Mouse (Mus musculus): Measurements from ENCODE around the gene Igf2bp2. TPM values are rescaled to one million over a fixed set of nuclear protein-coding genes. Genes with fewer than 3 reads are reported as not detected.

The Igf2bp2 gene
- total RNA-seq, 1 experiment: 24.3 TPM

DNA sequence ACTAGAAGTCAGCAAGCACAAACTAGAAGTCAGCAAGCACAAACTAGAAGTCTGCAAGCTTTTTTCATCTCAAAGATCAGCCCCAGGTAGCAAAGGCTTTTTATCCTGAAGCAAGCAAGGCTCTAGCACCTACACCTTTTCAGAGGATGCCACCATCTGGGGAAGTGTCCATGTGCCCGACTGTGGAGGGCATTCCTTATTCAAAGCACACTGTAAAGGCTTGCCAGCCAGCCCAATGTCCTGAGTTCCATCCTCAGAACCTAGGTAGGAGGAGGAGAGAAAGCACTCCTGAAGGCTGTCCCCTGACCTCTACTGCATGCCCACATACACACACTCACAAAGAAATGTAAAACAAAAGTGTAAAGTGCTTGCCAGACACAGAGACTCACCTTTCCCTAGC, 16.0 kb downstream of the Igf2bp2 start:
- no peak overlapping the region for H3K9ac ChIP-seq (ENCODE audit: insufficient read depth, low read depth, low read length, poor library complexity, severe bottlenecking)

DNA sequence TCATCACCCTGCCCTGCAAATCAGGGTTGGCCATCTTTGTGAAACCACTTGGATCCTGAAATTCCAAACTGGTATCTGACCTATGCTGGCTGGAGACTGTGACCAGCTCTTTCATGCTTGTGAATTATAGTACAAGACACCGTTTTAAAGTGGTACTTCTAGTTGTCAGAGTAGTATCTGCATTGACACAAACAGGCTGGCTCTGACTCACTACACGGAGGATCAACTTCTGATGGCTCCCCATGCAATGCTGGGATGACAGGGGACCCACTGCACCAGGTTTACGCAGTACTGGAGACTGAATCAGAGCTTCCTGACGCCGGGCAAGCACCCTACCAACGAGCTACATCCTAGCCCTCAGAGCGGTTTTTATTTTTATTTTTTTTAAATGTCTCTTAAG, 17.0 kb downstream of the Igf2bp2 start:
- H3K4me3 ChIP-seq (ENCODE audit: insufficient read depth in 1 of 2, low read depth in 1 of 2, low read length in 2 of 2, poor library complexity in 1 of 2, severe bottlenecking in 1 of 2): no peak overlapping the region
- H3K9me3 ChIP-seq (ENCODE audit: control insufficient read depth, insufficient read depth, low read depth, low read length): no peaks in the 10 kb centered on the region
- H3K27ac ChIP-seq (ENCODE audit: insufficient read depth, low read depth, low read length, poor library complexity, severe bottlenecking): no peak overlapping the region
- H3K9ac ChIP-seq (ENCODE audit: insufficient read depth, low read depth, low read length, poor library complexity, severe bottlenecking): no peak overlapping the region
- H3K4me1 ChIP-seq (ENCODE audit: control insufficient read depth in 2 of 2, insufficient read depth in 2 of 2, low read length in 2 of 2, poor library complexity in 1 of 2): peaks cover 2 to 12% of the 10 kb centered on the region in 2 experiments; a peak in 1 of 4 replicates
- TF ChIP-seq MAFK (IDR thresholded peaks at IDR 0.05; ENCODE audit: insufficient read depth, low read depth, low read length) (no peak), ZC3H11A (IDR thresholded peaks at IDR 0.05; ENCODE audit: borderline replicate concordance, low read depth, low read length) (no peak), ZNF384 (IDR thresholded peaks at IDR 0.05; ENCODE audit: low read depth, low read length) (no peak), HCFC1 (IDR thresholded peaks at IDR 0.05; ENCODE audit: borderline replicate concordance, insufficient read depth, low read length) (no peak), CHD2 (IDR thresholded peaks at IDR 0.05; ENCODE audit: low read depth, low read length) (no peak)
- in situ Hi-C loops (cut with MboI; ENCODE audit: low sequenced_read_pairs in 2 of 2, unreplicated experiment in 2 of 2): no loop called here
- H3K36me3 ChIP-seq (ENCODE audit: control insufficient read depth, insufficient read depth, low read length, poor library complexity, severe bottlenecking): no peaks in the 10 kb centered on the region; the same call in 1 of the 2 replicates
- no peak for DNase-seq (ENCODE audit: low read depth, low spot score)

More for the DNA sequence above, 16.0 kb downstream of the Igf2bp2 start:
- H3K4me3 ChIP-seq (ENCODE audit: insufficient read depth in 1 of 2, low read depth in 1 of 2, low read length in 2 of 2, poor library complexity in 1 of 2, severe bottlenecking in 1 of 2): no peak overlapping the region
- in situ Hi-C loops (cut with MboI; ENCODE audit: low sequenced_read_pairs in 2 of 2, unreplicated experiment in 2 of 2): no loop called here
- no peak for TF ChIP-seq ZC3H11A (IDR thresholded peaks at IDR 0.05; ENCODE audit: borderline replicate concordance, low read depth, low read length)
- TF ChIP-seq MAFK (IDR thresholded peaks at IDR 0.05; ENCODE audit: insufficient read depth, low read depth, low read length): no peak
- TF ChIP-seq ZNF384 (IDR thresholded peaks at IDR 0.05; ENCODE audit: low read depth, low read length): no peak
- TF ChIP-seq CHD2 (IDR thresholded peaks at IDR 0.05; ENCODE audit: low read depth, low read length): no peak
- no peak for TF ChIP-seq HCFC1 (IDR thresholded peaks at IDR 0.05; ENCODE audit: borderline replicate concordance, insufficient read depth, low read length)
- no peak overlapping the region for H3K27ac ChIP-seq (ENCODE audit: insufficient read depth, low read depth, low read length, poor library complexity, severe bottlenecking)
- peaks cover 9 to 14% of the 10 kb centered on the region in 2 experiments; a peak in 2 of 4 replicates for H3K4me1 ChIP-seq (ENCODE audit: control insufficient read depth in 2 of 2, insufficient read depth in 2 of 2, low read length in 2 of 2, poor library complexity in 1 of 2)
- no peaks in the 10 kb centered on the region for H3K9me3 ChIP-seq (ENCODE audit: control insufficient read depth, insufficient read depth, low read depth, low read length)
- no peaks in the 10 kb centered on the region; the same call in 1 of the 2 replicates for H3K36me3 ChIP-seq (ENCODE audit: control insufficient read depth, insufficient read depth, low read length, poor library complexity, severe bottlenecking)
- no peak for DNase-seq (ENCODE audit: low read depth, low spot score)

DNA sequence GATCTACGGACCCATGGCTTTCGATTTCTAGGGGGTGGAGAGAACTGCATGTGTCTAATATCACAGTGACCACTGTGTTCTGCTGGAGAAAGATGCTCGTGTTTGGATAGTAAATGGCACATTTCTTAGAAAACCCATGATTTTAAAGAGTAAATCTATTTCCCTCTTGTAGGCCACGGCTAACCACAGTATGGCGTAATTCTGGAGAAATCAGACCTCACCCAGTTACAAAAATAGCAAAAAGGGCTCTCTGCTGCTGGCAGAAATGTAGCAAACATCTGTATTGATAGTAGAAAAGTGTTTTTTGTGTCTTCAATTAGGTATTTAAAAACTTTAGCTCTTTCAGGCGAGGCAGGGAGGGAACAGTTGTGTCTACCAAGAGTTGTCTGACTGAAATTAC, 18.6 kb downstream of the Igf2bp2 start:
- in situ Hi-C loops (cut with MboI; ENCODE audit: low sequenced_read_pairs in 2 of 2, unreplicated experiment in 2 of 2): no loop called here

DNA sequence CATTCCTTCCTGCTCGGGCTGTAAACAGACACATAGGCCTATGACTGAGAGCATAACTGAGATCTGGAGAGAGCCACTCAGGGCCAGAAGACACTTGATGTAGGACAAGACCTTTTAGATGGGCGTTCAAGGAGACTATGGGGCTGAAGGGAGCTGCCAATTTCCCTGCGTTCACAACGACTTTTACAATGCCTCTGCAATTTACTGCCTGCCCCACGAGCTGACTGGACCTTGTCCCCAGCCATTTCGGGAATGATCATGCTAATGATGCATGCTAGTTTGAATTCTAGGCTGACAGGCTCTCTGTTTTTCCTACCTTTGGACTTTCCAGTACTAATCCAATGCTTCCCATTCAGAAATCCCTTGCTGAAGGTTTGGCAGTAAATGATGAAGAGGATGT, 22.2 kb downstream of the Igf2bp2 start:
- no peak for DNase-seq (ENCODE audit: low read depth, low spot score)
- no peaks in the 10 kb centered on the region for H3K9me3 ChIP-seq (ENCODE audit: control insufficient read depth, insufficient read depth, low read depth, low read length)
- H3K4me3 ChIP-seq (ENCODE audit: insufficient read depth in 1 of 2, low read depth in 1 of 2, low read length in 2 of 2, poor library complexity in 1 of 2, severe bottlenecking in 1 of 2): no peak overlapping the region
- TF ChIP-seq CHD2 (IDR thresholded peaks at IDR 0.05; ENCODE audit: low read depth, low read length) (no peak), HCFC1 (IDR thresholded peaks at IDR 0.05; ENCODE audit: borderline replicate concordance, insufficient read depth, low read length) (no peak), ZC3H11A (IDR thresholded peaks at IDR 0.05; ENCODE audit: borderline replicate concordance, low read depth, low read length) (no peak), ZNF384 (IDR thresholded peaks at IDR 0.05; ENCODE audit: low read depth, low read length) (no peak), MAFK (IDR thresholded peaks at IDR 0.05; ENCODE audit: insufficient read depth, low read depth, low read length) (no peak)
- H3K4me1 ChIP-seq (ENCODE audit: control insufficient read depth in 2 of 2, insufficient read depth in 2 of 2, low read length in 2 of 2, poor library complexity in 1 of 2): peaks cover 9 to 25% of the 10 kb centered on the region in 2 experiments
- in situ Hi-C loops (cut with MboI; ENCODE audit: low sequenced_read_pairs in 2 of 2, unreplicated experiment in 2 of 2): no loop called here
- no peak overlapping the region for H3K9ac ChIP-seq (ENCODE audit: insufficient read depth, low read depth, low read length, poor library complexity, severe bottlenecking)
- 0 out of 2 replicates have a peak overlapping the region, but pooled peaks have one; percentile 15 for H3K27ac ChIP-seq (ENCODE audit: insufficient read depth, low read depth, low read length, poor library complexity, severe bottlenecking)
- H3K36me3 ChIP-seq (ENCODE audit: control insufficient read depth, insufficient read depth, low read length, poor library complexity, severe bottlenecking): no peaks in the 10 kb centered on the region; the same call in 1 of the 2 replicates

More for the DNA sequence above, 18.6 kb downstream of the Igf2bp2 start:
- TF ChIP-seq MAFK (IDR thresholded peaks at IDR 0.05; ENCODE audit: insufficient read depth, low read depth, low read length) (no peak), ZC3H11A (IDR thresholded peaks at IDR 0.05; ENCODE audit: borderline replicate concordance, low read depth, low read length) (no peak), CHD2 (IDR thresholded peaks at IDR 0.05; ENCODE audit: low read depth, low read length) (no peak), ZNF384 (IDR thresholded peaks at IDR 0.05; ENCODE audit: low read depth, low read length) (no peak), HCFC1 (IDR thresholded peaks at IDR 0.05; ENCODE audit: borderline replicate concordance, insufficient read depth, low read length) (no peak)
- DNase-seq (ENCODE audit: low read depth, low spot score): no peak
- H3K9me3 ChIP-seq (ENCODE audit: control insufficient read depth, insufficient read depth, low read depth, low read length): no peaks in the 10 kb centered on the region
- no peak overlapping the region for H3K4me3 ChIP-seq (ENCODE audit: insufficient read depth in 1 of 2, low read depth in 1 of 2, low read length in 2 of 2, poor library complexity in 1 of 2, severe bottlenecking in 1 of 2)
- peaks cover 0 to 16% of the 10 kb centered on the region in 2 experiments; a peak in 2 of 4 replicates for H3K4me1 ChIP-seq (ENCODE audit: control insufficient read depth in 2 of 2, insufficient read depth in 2 of 2, low read length in 2 of 2, poor library complexity in 1 of 2)
- H3K9ac ChIP-seq (ENCODE audit: insufficient read depth, low read depth, low read length, poor library complexity, severe bottlenecking): no peak overlapping the region
- no peaks in the 10 kb centered on the region; the same call in 1 of the 2 replicates for H3K36me3 ChIP-seq (ENCODE audit: control insufficient read depth, insufficient read depth, low read length, poor library complexity, severe bottlenecking)
- H3K27ac ChIP-seq (ENCODE audit: insufficient read depth, low read depth, low read length, poor library complexity, severe bottlenecking): no peak overlapping the region
